Mouse (Mus musculus) hindbrain, embryonic 15.5 days (tissue): ENCODE results near the gene Neurl2. TPM values are rescaled to one million over a fixed set of nuclear protein-coding genes. Genes with fewer than 3 reads are reported as not detected.
"Not testable (repeated sequence)": the region's sequence is repeated elsewhere in the genome, so short reads cannot be mapped to it uniquely, and the experiment has no call there.

ENCODE experiments used
- ATAC-seq: fragments of 200-750 bp; cut with Nextera tagmentation; 2 replicates; pipeline ENCODE4 v1.8.0; 2017; ENCODE audit warnings: low read depth, moderate number of reproducible peaks, moderate TSS enrichment; ENCODE audit not compliant: low FRiP score
- H3K27ac ChIP-seq: fragments of 300-500 bp; sonication (generic); replicated peaks from 2 replicates; pipeline ENCODE4 v1.5.1; 2015; ENCODE audit warnings: mild to moderate bottlenecking, inconsistent platforms
- H3K27me3 ChIP-seq: fragments of 300-500 bp; sonication (generic); 2 replicates; pipeline ENCODE4 v1.6.1; 2015; ENCODE audit warnings: control low read depth, inconsistent platforms
- H3K36me3 ChIP-seq: fragments of 300-500 bp; sonication (generic); 2 replicates; pipeline ENCODE4 v1.6.1; 2015; ENCODE audit warnings: control low read depth, inconsistent platforms
- H3K4me1 ChIP-seq: fragments of 300-500 bp; sonication (generic); replicated peaks from 2 replicates; pipeline ENCODE4 v1.6.1; 2015; ENCODE audit warnings: control low read depth, inconsistent platforms
- H3K4me2 ChIP-seq: fragments of 300-500 bp; sonication (generic); 2 replicates; pipeline ENCODE4 v1.6.1; 2015; ENCODE audit warnings: moderate library complexity, mild to moderate bottlenecking, inconsistent platforms
- H3K4me3 ChIP-seq: fragments of 300-500 bp; sonication (generic); 2 replicates; pipeline ENCODE4 v1.5.1; 2015; ENCODE audit warnings: mild to moderate bottlenecking, inconsistent platforms
- H3K9ac ChIP-seq: fragments of 300-500 bp; sonication (generic); 2 replicates; pipeline ENCODE4 v1.6.1; 2015; ENCODE audit warnings: inconsistent platforms
- H3K9me3 ChIP-seq: fragments of 300-500 bp; sonication (generic); 2 replicates; pipeline ENCODE4 v1.6.1; 2016; ENCODE audit warnings: control low read depth, inconsistent platforms
- WGBS: fragments of 180-500 bp; shearing (Covaris S2); methylation state at CpG from one replicate; pipeline ENCODE4 v1.1.7; 2015; 5-methylcytosine and 5-hydroxymethylcytosine counted together
- polyA plus RNA-seq: library from polyadenylated mRNA; unstranded; fragments of >200 nt; fragmentation: Nextera tagmentation; extraction: Ambion mirVana; gene quantifications from 2 replicates; pipeline ENCODE4 v1.2.1, GENCODE M21; 2015

Gene Neurl2
- polyA plus RNA-seq, 1 experiment from 2014 or later, result 7.9 TPM

DNA sequence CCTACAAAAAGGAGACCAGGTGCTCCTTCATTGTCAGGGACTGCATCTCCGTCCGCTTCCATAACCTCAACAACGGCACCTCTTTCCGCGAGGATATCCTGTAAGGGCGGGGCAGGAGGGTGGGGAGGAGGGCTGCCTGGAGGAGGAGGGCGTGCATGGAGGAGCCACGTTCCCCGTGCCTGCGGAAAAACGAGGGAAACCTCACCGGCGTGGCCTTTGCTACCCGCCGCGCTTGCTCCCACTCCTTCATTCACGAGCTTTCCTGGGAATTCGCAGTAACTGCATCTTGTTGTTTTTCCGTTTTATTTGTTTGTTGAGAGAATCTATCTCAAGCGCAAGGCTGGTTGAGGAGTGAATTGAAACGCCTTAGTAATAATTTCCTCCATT lies 27.9 kb downstream of the Neurl2 start:
- peak overlapping the region; percentile 74 for H3K9ac ChIP-seq
- H3K4me1 ChIP-seq, result peaks cover 38% of the 10 kb centered on the region
- under 1% methylated on average over 21 of the region's 21 CpGs for WGBS
- H3K4me3 ChIP-seq, result peak overlapping the region; percentile 78
- H3K36me3 ChIP-seq, result peaks cover 10% of the 10 kb centered on the region; the same call in 1 of the 2 replicates
- ATAC-seq, result peak; percentile 49; the same call in 1 of the 2 replicates
- H3K4me2 ChIP-seq, result peak overlapping the region; percentile 73
- H3K27ac ChIP-seq, result peak overlapping the region; percentile 86
- H3K9me3 ChIP-seq, result no peaks in the 10 kb centered on the region
- no peaks in the 10 kb centered on the region for H3K27me3 ChIP-seq

DNA sequence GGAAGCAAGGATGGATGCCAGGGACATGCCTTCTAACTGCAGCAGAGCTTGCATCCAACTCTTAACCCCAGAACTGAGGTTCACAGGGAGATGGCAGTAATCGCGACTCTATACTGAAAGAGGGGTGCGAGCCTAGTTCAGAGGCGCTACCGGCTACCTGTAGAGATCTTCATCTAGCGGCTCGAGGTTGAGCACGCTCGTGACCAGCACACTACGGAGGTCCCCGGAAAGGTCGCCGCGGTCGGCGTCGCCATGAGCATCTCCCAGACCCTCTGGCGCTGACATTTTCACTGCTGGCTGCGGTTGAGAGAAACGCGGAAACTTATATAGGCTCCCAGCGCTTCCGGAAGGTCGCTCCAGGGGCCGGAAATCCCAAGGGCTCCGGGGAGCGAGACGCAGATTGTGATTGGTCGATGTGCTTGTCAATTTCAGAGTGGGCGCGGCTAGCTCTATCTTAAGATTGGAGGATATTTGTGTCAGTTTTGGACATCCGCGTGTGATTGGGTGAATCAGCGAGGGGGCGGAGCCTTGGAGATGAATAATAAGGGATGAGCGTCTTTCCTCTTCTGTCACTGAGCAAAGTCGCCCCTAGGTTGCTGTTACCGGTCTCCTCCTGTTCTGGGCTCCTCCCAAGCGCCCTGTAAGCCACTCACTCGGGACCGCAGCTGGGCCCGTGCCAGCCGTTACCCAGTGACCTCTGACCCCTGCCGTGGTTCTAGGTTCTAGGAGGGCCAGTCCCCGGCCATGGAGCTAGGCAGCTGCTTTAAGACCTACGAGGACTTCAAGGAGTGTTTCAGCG lies 28.5 kb downstream of the Neurl2 start, which contains the start of the genes Acot8 and Zswim3:
Gene Acot8 (minus strand): TSS at position 350 of the 799 bp plus-strand sequence.
Gene Zswim3 (plus strand): TSS at position 566 of the 799 bp plus-strand sequence.
- H3K4me3 ChIP-seq, result peak within 1 kb of the TSS; percentile 78
- peak; percentile 97 for ATAC-seq
- H3K4me2 ChIP-seq, result peak within 1 kb of the TSS; percentile 73
- peaks cover 38% of the 10 kb centered on the region for H3K4me1 ChIP-seq
- H3K27ac ChIP-seq, result peak within 1 kb of the TSS; percentile 88
- H3K9ac ChIP-seq, result peak within 1 kb of the TSS; percentile 74
- WGBS, result under 1% methylated on average over 47 of the region's 47 CpGs
- no peaks in the 10 kb centered on the region for H3K9me3 ChIP-seq
- no peaks in the 10 kb centered on the region for H3K27me3 ChIP-seq
- peaks cover 12% of the 10 kb centered on the region; the same call in 1 of the 2 replicates for H3K36me3 ChIP-seq

DNA sequence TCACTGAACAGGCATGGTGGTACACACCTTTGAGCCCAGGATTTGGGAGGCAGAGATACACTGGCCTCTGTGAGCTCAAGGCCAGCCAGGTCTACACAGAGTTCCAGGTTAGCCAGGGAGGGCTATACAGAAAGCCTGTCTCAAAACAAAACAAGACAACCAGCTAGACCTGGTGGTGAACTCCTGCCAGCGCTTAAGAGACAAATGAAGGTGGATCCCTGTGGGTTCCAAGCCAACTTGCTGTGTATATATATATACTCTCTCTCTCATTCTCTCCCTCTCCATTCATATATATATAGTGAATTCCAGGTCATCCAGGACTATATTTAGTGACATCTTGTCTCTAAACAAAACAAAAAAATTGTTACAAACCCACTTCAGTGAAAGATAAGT lies 29.3 kb downstream of the Neurl2 start:
- H3K4me2 ChIP-seq, result peak overlapping the region; percentile 62
- 60% methylated on average over 1 of the region's 1 CpGs for WGBS
- H3K4me1 ChIP-seq, result peaks cover 38% of the 10 kb centered on the region
- H3K36me3 ChIP-seq, result peaks cover 9% of the 10 kb centered on the region; the same call in 1 of the 2 replicates
- H3K4me3 ChIP-seq, result peak overlapping the region; percentile 78
- H3K27ac ChIP-seq, result peak overlapping the region; percentile 88
- peak overlapping the region; percentile 69 for H3K9ac ChIP-seq
- no peak for ATAC-seq
- H3K9me3 ChIP-seq, result no peaks in the 10 kb centered on the region
- H3K27me3 ChIP-seq, result no peaks in the 10 kb centered on the region

DNA sequence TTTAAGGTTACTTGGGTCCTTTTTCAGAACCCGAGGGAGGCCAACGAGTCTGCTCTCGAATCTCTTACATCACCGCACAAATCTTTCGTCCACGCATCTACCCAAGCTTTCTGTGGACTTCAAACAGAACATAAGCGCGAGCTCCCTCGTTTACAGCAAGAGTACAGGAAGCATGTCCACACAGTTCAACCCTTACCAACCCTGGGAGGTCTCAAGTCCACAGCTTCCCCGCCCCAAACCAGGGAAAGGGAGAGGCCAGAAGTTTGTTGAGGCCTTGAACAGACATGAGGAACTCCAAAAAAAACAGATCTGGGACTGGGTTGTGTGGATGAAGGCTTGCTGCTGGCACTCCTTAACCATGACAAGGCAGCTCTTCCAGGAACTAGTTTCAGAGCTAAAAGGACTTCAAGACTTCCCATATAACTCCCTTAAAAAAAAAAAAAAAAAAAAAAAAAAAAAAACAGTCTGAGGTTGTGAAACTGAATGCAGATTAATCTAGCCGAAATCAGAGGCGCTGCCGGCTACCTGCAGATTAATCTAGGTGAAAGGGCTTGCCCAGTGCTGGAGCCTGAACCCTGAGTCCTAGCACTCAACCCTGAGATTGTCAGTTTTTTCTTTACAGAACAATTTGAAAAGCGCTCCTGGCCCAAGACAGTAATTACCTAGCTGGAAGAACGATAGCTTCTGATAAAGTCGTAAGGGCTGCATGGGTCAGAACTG lies 29.9 kb downstream of the Neurl2 start:
- Histone ChIP-seq H3K4me1 (peaks cover 38% of the 10 kb centered on the region), H3K27ac (no peak overlapping the region), H3K9ac (peak overlapping the region; percentile 69), H3K27me3 (no peaks in the 10 kb centered on the region), H3K4me2 (peak overlapping the region; percentile 62), H3K9me3 (no peaks in the 10 kb centered on the region), H3K36me3 (peaks cover 6% of the 10 kb centered on the region; the same call in 1 of the 2 replicates), H3K4me3 (peak overlapping the region; percentile 78)
- no peak for ATAC-seq
- WGBS, result 96% methylated on average over 16 of the region's 16 CpGs

DNA sequence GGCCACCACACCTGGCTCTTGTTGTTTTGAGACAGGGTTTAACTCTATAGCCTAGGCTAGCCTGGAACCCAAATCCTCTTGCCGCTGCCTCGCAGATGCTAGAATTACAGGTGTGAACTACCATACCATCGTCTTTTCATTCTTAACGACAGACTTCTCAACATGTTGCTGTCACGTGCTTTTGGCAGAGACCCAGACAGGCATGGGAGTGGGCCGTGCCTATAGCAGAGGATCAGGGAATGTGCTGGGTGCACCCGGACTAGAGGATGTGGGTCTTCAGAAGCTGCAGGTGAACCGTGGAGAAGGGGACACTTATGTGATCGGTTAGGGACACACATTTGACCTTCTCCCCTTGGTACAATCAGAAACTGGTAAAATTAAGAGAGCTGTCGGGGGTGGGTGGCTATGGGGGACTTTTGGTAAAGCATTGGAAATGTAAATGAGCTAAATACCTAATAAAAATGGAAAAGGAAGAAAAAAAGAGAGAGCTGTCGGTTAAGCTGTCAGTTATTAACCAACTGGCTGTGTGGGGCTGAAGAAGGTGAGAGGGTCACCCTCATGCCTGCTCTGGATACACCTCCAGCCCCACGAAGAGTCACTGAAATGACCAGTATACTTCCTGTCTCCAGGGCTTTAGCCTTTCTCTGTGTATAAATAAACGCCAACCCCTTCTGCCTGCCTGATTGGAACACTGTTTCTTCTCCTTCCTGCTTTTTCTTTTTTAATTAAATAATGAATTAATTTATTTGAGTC lies 32.8 kb downstream of the Neurl2 start:
- H3K9me3 ChIP-seq, result no peaks in the 10 kb centered on the region
- H3K27me3 ChIP-seq, result no peaks in the 10 kb centered on the region
- H3K4me1 ChIP-seq, result peaks cover 17% of the 10 kb centered on the region
- ATAC-seq, result no peak
- H3K9ac ChIP-seq, result no peak overlapping the region
- WGBS, result 92% methylated on average over 13 of the region's 13 CpGs
- no peak overlapping the region for H3K4me2 ChIP-seq
- no peak overlapping the region for H3K4me3 ChIP-seq
- H3K36me3 ChIP-seq, result peaks cover 13% of the 10 kb centered on the region
- no peak overlapping the region for H3K27ac ChIP-seq

DNA sequence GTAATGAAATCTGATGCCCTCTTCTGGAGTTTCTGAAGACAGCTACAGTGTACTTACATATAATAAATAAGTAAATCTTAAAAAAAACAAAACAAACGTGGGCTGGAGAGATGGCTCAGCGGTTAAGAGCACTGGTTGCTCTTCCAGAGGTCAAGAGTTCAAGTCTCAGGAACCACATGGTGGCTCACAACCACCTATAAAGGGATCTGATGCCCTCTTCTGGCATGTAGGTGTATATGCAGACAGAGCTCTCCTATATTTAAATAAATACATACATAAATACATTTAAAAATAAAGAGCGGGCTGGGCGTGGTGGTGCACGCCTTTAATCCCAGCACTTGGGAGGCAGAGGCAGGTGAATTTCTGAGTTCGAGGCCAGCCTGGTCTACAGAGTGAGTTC lies 34.7 kb downstream of the Neurl2 start:
- H3K27ac ChIP-seq, H3K9ac ChIP-seq, H3K9me3 ChIP-seq, ATAC-seq, H3K4me3 ChIP-seq, H3K27me3 ChIP-seq, H3K4me2 ChIP-seq: not testable (repeated sequence)
- 87% methylated on average over 6 of the region's 6 CpGs for WGBS
- H3K36me3 ChIP-seq, result peaks cover 18% of the 10 kb centered on the region
- H3K4me1 ChIP-seq, result peaks cover 11% of the 10 kb centered on the region

DNA sequence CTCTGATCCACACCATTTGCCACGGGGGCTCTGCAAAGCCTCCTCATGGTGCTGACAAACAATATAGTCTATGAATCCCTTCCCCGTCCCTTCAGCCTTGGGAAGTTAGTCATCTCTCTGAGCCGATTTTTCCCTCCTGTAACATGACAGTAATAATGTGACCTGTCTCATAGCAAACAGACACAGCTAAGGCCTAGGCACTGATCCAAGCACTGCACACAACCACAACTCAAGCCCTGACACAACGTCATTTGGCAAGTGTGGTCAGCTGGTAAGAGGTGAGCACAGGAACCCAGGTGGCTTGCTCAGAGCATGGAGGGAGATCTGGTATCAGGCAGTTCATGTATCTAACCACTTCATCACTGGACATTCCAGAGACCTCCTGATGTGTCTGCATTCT lies 37.4 kb downstream of the Neurl2 start:
- ATAC-seq, result no peak
- no peaks in the 10 kb centered on the region for H3K27me3 ChIP-seq
- H3K9me3 ChIP-seq, result no peaks in the 10 kb centered on the region
- H3K9ac ChIP-seq, result no peak overlapping the region
- H3K4me3 ChIP-seq, result no peak overlapping the region
- H3K4me2 ChIP-seq, result no peak overlapping the region
- 93% methylated on average over 4 of the region's 4 CpGs for WGBS
- no peak overlapping the region for H3K27ac ChIP-seq
- peaks cover 23% of the 10 kb centered on the region for H3K36me3 ChIP-seq
- no peaks in the 10 kb centered on the region for H3K4me1 ChIP-seq

DNA sequence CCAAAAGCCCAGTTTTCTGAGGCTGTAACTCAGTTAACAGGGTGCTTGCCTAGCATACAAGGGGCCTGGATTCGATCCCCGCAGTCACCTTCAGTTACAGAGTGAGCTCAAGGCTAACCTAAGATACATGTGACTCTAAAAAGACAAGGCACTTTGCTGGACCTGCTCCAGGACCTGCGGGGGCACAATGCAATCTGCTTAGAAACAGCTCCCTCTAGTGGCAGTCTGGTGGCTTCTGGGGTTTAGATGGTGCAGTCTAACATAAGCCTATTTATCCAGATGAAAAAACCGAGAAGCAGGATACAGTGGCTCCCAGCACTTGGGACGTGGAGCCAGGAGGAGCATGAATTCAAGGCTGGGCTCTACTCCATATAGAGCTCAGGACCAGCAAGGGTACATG lies 39.0 kb downstream of the Neurl2 start:
- no peak overlapping the region for H3K27ac ChIP-seq
- H3K4me3 ChIP-seq, result no peak overlapping the region
- H3K4me2 ChIP-seq, result no peak overlapping the region
- H3K9me3 ChIP-seq, result no peaks in the 10 kb centered on the region
- 32% methylated on average over 5 of the region's 5 CpGs for WGBS
- peak; percentile 61 for ATAC-seq
- H3K36me3 ChIP-seq, result peaks cover 20% of the 10 kb centered on the region
- no peaks in the 10 kb centered on the region for H3K4me1 ChIP-seq
- H3K9ac ChIP-seq, result no peak overlapping the region
- H3K27me3 ChIP-seq, result no peaks in the 10 kb centered on the region

DNA sequence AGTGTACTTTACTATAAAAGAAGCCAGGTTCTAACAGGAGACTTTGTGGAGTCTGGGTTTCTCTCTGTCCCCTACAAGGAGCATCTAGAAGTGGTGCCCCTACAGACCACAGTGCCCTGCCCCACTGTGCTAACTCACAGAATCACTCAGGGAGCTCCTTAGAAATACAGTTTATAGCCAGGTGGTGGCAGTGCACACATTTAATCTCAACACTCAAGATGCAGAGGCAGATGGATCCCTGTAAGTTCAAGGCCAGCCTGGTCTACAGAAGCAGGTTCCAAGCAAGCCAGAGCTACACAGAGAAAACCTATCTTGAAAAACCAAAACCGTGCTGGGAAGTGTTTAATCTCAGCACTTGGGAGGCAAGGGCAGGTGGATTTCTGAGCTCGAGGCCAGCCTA lies 39.5 kb downstream of the Neurl2 start:
- Histone ChIP-seq H3K4me2 (no peak overlapping the region), H3K27me3 (no peaks in the 10 kb centered on the region), H3K4me3 (no peak overlapping the region), H3K27ac (no peak overlapping the region), H3K36me3 (peaks cover 20% of the 10 kb centered on the region), H3K9me3 (no peaks in the 10 kb centered on the region), H3K9ac (no peak overlapping the region), H3K4me1 (no peaks in the 10 kb centered on the region)
- 89% methylated on average over 2 of the region's 2 CpGs for WGBS
- no peak for ATAC-seq

DNA sequence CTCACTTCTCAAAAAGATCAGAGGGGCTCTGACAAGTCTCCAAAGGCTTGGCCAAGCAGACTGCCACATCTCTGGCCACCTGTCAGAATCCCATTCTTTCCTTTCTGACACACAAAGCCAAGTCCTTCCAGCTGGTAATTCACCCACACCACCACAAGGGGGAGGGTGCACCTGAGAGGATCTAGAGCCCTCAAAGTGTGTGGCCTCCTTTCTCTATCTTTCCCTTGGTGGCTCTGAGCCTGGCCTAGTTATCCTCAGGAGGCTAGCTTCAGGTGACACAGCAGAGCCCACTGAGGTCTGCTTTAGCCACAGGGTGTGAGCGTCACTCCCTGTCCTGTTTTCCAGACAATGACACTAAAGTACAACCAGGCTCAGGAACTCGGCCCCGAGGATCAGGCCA lies 40.0 kb downstream of the Neurl2 start:
- Histone ChIP-seq H3K36me3 (peaks cover 20% of the 10 kb centered on the region), H3K4me2 (no peak overlapping the region)
- ATAC-seq, result no peak

DNA sequence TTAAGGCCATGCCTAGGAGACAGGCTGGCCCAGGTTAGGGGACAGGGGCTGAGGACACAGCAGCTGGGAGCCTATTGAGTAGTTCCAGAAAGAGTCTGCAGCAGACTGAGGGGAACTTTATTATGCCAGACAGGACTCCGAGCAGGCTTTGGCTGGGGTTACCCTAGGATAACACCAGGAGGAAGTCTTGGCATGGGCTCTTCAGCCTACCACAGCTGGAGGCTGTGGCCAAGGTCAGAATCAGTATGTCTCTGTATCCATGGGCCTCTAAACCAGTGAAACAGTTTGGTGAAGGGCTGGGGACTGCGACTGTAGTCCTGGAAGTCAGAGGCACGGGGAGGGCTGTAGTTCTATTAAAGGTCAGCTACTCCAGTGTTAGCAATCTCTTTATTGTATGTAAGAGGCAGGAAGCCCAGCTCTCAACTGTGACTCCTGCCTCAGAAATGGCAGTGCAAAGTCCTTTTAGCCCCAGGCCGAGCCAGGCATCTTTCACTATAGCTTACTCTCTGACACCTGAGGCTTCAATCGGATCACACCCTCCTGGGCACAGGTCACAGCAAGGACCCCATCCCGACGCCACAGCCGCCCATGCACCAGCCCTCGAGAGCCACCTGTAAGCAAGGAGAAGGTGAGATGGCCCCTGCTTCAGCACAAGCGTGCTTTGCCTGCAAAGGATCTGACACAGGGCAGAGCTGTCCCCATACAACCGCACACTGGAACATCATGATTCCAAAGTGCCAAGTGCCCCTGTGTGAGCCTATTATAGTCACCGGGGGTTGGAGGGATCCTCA lies 40.7 kb downstream of the Neurl2 start:
- WGBS, result 95% methylated on average over 12 of the region's 12 CpGs
- Histone ChIP-seq H3K9me3 (no peaks in the 10 kb centered on the region), H3K4me3 (no peak overlapping the region), H3K9ac (no peak overlapping the region), H3K27me3 (no peaks in the 10 kb centered on the region), H3K27ac (no peak overlapping the region), H3K36me3 (peaks cover 16% of the 10 kb centered on the region), H3K4me2 (no peak overlapping the region), H3K4me1 (peaks cover 6% of the 10 kb centered on the region)
- no peak for ATAC-seq

More for the DNA sequence above, 40.0 kb downstream of the Neurl2 start:
- Histone ChIP-seq H3K4me1 (peaks cover 3% of the 10 kb centered on the region), H3K27ac (no peak overlapping the region), H3K27me3 (no peaks in the 10 kb centered on the region), H3K9ac (no peak overlapping the region), H3K9me3 (no peaks in the 10 kb centered on the region), H3K4me3 (no peak overlapping the region)
- WGBS, result 90% methylated on average over 3 of the region's 3 CpGs
